Mouse (Mus musculus): ENCODE results near the gene Rai14.

DNA sequence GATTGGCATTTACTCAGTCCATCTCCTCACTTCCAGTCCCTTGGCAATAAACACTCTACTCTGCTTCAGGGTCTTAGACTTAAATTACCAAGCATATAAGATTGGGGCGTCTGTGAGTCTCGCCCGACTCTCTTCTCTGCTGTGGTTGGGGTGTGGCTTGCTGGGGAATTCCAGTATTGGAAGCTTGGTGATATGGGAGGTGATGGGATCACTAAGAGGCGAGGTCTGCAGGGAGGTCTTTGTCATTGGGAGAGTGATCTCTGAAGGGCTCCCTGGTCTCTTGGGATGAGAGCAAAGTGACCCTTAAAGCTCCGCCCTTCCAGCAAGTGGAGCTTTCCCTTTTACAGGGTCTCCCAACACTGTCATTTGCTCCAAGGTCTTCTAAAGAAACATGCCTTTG lies 23.5 kb downstream of the Rai14 start:
- no peak for TF ChIP-seq POLR2A (IDR thresholded peaks at IDR 0.05; ENCODE audit: insufficient read depth, low read depth, low read length)
- TF ChIP-seq CTCF (IDR thresholded peaks at IDR 0.05; ENCODE audit: insufficient read depth, low read depth, low read length): no peak

Measured in olfactory bulb, adult 2 months (tissue).